Mouse (Mus musculus) lung, adult 18-20 months (tissue): ENCODE data around the gene Cd300lg.

ENCODE experiments used
- DNase-seq, 2 experiments: peaks; one replicate each; pipeline ENCODE4 v3.0.0; 2022; ENCODE audit warnings: mixed read lengths in 2 of 2

The Cd300lg gene

DNA sequence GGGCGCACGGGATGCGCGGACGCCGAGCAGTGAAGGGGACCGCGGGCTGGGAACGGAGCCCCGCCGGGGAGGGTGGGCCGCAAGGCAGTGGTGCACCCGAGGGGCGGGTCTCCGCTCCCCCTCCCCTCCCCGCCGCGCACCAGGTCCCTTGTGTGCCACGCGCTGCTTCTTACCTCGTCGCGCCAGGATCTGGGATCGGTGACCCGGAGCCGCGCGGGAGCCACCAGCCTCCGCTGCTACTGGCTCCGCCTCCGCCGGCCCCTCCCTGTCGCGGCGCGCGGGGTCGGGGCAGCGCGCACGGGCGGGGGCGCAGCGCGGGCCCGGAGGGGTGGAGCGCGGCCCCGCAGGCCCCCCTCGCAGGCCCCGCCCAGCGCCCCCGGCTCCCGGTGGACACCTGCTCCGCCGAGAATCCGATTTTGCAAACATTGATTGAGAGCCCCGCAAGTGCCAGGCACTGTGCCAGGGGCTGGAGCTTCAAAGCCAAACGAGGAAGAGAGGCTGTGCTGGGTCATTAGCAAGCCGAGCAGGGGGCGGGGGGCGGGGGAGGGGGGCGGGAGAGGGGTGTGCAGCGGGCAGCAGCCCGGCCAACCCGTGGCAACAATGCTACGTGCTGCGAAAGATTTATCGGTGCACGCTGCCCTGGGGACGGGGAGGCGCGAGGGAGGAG is 14.5 kb upstream of the Cd300lg start:
- DNase-seq = peak; percentile 68 to 81

GRCm38 (mm10) chr11:102027361-102028017 is 13.8 kb upstream of the Cd300lg start:
- DNase-seq = no peak

- no peak for DNase-seq
These were observed 13.1 kb upstream of the Cd300lg start, which contains the start of gene Mpp3 for GRCm38 (mm10) chr11:102028087-102028816. Mpp3 (minus strand) TSS chr11:102028461.

DNA sequence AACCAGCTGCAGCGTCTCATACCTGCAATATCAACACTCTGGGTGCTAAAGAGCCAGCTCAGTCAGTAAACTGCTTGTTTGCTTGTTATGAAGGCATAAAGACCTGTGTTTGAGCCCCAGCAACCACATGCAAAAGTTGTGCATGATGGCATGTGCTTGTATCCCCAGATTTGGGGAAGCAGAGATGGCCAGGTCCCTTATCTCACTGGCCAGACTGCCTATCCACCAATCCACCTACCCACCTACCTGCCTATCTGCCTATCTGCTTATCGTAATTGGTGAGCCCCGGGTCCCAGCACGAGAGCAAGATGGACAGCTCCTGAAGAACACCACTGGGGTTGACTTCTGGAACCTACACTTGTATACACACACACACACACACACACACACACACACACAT is 12.0 kb upstream of the Cd300lg start:
- no peak for DNase-seq

GRCm38 (mm10) chr11:102029966-102030365 is 11.3 kb upstream of the Cd300lg start:
- DNase-seq = no peak

DNA sequence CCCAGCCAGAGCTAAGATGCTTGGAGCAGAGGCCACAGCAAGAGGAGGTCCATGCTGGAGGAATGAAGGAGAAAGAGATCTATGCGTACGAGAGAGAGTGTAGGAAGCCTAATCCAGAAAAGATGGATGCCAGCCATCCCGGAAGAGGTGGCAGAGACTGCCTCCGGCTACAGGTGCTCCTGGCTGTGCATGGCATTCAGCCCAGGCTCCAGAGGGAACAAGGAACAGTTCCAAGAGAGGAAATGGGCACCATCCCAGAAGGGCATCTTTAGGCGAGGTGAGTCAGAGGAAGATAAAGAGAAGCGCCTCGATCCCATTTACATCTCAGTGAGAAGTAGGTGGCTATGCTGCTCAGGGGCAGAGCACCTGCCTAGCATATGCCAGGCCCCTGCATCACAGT is 10.2 kb upstream of the Cd300lg start:
- no peak for DNase-seq

GRCm38 (mm10) chr11:102033055-102033591 is 8.2 kb upstream of the Cd300lg start:
- DNase-seq = no peak

DNA sequence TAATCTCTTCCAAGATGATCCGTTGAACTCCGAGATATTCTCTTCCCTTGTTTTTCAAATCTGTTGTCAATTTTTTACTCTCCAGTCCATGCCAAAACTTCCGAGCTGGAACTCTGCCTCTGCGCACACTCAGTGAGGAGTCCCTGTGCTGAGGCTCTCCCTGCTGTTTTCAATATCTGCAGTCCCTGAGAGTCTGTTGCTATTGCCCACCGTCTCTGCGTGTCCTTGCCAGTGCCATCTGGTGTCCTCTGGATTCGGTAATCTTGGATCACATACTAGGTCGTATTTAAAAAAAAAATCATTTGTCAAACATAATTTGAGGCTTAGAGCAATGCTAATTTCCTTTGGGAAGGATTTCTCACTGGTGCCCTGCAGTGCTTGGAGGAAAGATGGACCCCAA is 6.4 kb upstream of the Cd300lg start:
- DNase-seq = no peak

DNA sequence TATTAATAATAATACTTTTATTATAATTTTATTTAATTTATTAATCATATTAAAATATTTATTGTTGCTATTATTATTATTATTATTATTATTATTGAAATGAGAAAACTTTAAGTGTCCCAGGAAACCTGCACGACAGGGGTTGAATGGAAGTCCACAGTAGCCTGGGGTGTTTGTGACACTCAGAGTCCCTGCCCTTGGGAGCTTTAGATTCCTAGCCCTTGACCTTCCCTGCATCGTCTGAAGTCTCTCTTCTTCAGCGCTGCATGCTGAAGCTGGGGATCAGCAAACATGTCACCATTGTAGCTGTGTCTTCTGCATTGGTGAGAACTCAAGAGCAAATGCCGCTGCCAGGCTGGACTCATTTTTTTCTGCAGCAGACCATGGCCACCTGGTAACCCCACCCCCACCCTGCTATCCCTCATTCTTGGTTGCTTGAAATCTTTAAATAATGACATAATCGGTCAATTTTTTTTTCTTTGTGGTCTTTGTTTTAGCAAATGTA is 5.8 kb upstream of the Cd300lg start:
- no peak for DNase-seq

DNA sequence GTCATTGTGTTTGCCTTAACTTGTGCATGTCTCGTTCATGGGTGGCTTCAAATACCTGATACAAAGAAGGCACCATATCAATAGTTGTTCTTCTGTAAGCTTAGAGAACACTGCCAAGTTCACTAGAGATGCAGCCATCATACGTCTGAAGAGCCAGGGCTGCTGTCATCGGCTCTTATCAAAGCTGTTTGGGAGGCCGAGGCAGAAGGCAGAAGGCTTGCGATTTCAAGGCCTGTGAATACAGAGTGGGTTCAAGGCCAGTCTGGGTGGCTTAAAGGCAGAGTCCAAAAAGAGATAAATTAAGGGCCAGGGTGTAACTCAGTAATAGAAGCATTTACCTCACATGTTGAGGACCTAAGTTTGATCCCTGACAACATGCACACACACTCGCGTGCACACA is 5.0 kb upstream of the Cd300lg start:
- DNase-seq = no peak

DNA sequence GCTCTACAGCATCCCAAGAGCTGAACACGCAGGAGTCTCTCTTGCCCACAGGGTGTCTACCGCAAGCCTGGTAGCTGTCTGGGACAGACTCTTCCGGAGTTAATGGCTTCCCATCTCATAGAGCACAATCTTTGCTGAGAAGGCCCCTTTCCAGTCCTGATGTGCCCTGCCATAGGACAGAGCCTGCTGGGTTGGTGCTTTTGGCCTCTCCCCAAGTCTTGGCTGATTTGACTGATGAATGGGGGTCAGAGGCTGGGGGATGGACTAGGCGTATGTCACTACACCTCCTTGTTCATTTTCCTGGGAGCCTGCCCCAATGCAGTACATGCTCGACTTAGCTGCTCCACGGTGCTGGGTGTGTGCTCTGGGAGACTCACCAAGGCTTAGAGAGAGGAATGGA is 3.5 kb upstream of the Cd300lg start:
- DNase-seq = no peak

DNA sequence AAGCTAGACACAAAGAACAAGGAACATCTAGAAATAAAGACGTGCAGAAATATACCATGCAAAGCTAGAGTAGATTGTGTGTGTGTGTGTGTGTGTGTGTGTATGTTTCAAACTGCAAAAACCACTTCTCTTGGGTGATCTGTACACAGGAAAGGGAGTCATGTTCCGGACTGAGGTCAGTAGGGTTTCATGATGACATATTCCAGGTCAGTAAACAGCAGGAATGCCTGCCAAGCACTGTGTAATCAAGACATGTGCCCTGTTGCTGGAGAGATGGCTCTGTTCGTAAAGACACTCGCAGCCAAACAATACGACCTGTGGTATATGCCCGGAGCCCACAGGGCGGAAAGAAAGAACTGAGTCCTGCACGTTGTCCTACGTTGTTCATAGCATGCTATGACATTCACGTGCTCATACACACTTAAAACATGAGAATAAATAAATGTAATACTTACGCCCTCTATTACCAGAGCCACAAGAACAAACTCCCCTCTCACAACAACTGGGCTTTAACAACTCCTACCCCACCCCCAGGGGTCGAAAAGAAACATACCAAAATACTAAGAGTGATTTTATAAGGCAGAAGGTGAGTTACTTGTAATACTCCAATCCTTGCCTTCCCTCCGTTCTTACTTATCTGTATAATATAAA is 1.7 kb upstream of the Cd300lg start:
- peak; percentile 32 to 63 for DNase-seq

- DNase-seq = peak; percentile 88 to 91
These were observed 1.2 kb upstream of the Cd300lg start for GRCm38 (mm10) chr11:102040138-102040524.

DNA sequence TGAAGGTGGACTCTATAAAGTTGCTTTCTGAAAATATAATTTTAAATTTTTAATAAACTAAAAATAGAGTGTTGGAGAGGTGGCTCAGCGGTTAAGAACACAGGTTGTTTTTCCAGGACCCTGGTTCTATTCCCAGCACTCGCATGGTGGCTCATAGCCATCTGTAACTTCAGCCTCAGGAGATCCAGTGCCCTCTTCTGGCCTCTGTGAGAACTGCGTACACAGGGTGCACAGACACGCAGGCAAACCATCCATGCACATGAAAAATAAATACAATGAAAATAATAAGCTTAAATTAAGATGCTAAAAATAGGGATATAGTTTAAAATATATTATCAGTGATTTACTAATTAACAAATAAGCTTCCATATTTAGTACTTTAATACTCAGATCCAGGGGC is 663 bp upstream of the Cd300lg start:
- no peak for DNase-seq

DNA sequence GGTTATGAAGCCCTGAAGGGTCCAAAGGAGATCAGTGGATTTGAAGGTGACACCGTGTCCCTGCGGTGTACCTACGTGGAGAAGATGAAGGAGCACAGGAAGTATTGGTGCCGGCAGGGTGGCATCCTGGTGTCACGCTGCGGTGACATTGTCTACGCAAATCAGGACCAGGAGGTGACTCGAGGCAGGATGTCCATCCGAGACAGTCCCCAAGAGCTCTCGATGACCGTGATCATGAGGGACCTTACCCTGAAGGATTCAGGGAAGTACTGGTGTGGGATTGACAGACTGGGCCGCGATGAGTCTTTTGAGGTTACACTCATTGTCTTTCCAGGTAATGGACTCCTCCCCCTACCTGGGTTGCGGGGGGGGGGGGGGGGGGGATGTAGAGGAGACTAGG is 1.7 kb downstream of the Cd300lg start:
- DNase-seq = no peak

- DNase-seq = no peak
These were observed 2.1 kb downstream of the Cd300lg start for GRCm38 (mm10) chr11:102043381-102043780.

- DNase-seq = no peak
These were observed 3.4 kb downstream of the Cd300lg start for GRCm38 (mm10) chr11:102044691-102045212.

DNA sequence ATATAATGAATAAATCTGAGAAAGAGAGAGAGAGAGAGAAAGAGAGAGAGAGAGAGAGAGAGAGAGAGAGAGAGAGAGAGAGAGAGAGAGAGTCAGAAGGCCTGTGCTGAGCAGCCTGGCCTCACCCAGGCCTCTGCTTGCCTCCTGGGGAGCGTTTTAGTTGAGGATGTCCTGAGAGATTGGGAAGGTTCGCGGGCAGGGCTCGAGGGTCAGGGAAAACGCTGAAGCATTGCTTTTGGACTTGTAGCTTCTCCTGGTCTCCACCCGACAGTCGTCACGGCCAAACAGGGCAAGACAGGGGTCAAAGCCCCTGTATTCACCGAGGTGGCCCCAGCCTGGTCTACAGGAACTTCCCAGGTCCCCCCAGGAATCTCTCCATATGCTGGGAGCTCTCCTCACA is 5.3 kb downstream of the Cd300lg start:
- no peak for DNase-seq

- DNase-seq = peak in 1 of 2 experiments; percentile 18
These were observed 8.7 kb downstream of the Cd300lg start for GRCm38 (mm10) chr11:102049875-102050482.

GRCm38 (mm10) chr11:102051541-102051940 is 10.2 kb downstream of the Cd300lg start:
- peak; percentile 70 to 84 for DNase-seq

- DNase-seq = peak in 1 of 2 experiments; percentile 40
These were observed 10.6 kb downstream of the Cd300lg start for GRCm38 (mm10) chr11:102051954-102052353.

- no peak for DNase-seq
These were observed 11.4 kb downstream of the Cd300lg start for GRCm38 (mm10) chr11:102052697-102053096.
